Mouse (Mus musculus): ENCODE measurements around the gene Disc1. TPM values are rescaled to one million over a fixed set of nuclear protein-coding genes. Genes with fewer than 3 reads are reported as not detected.

The Disc1 gene
- total RNA-seq, 2 experiments from 2014 or later = 0.84 to 1.6 TPM

GRCm38 (mm10) chr8:125285966-125286681 lies 232.1 kb downstream of the Disc1 start:
- no peak for ATAC-seq (replicated peaks; ENCODE audit: low FRiP score, poor library complexity, severe bottlenecking)

DNA sequence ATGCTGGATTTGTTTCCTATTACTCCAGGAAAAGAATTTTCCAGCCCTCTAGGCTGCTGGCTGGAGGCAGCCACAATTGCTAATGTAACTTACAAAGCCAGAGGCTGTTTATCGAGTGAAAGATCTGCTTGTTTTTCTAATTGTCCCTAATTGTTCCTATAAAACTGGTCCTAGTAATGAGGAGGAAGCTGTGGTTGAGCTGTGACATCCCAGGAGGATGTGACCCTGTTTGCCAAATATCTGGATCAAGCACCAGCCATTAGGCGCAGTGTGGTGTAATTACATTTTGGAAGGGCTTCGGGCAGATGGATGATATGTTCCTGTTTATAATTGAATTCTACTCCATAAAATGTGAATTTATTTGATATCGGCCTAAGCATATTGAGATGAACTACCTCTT lies 233.3 kb downstream of the Disc1 start:
- ATAC-seq (replicated peaks; ENCODE audit: low FRiP score, poor library complexity, severe bottlenecking) = no peak

GRCm38 (mm10) chr8:125287841-125288341 lies 233.9 kb downstream of the Disc1 start:
- no peak for ATAC-seq (replicated peaks; ENCODE audit: low FRiP score, poor library complexity, severe bottlenecking)

- ATAC-seq (replicated peaks; ENCODE audit: low FRiP score, poor library complexity, severe bottlenecking) = no peak
Measured at GRCm38 (mm10) chr8:125291506-125291905, 237.5 kb downstream of the Disc1 start.

DNA sequence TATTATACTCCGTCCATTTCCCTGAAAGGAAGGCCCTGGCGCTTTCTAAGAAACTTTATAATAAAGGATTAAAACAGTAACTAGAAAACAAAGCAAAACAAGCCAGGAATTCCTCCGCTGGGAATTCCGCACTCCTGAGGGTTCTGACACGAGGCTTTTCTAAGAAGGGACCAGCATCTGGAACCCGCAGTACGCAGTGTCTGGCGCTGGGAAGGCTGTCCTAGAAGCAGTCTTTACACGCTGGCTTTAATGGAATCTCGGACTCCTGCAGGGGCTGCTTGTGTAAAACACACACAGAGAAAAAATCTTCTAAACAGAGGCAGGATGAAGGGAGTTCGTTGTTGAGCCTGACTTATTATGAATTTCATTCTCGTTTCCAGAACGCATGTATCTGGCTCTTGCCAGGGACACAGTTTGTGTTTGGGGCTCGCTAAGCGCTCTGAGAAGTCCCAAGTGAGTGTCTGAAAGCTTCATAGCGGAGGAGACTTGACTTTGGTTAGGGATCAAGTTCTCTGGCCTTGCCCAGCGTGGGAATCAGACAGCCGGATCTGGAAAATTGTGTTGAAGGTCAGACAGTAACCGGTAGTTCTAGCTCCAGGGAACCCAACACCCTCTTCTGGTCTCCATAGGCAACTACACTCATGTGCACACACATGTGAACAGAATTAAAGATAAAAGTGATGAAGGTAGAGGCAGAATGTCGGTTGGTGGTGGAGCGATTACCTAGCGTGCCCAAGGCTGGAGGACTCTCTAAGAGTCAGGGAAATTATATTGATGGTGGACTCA lies 238.1 kb downstream of the Disc1 start:
- no peak for ATAC-seq (replicated peaks; ENCODE audit: low FRiP score, poor library complexity, severe bottlenecking)

DNA sequence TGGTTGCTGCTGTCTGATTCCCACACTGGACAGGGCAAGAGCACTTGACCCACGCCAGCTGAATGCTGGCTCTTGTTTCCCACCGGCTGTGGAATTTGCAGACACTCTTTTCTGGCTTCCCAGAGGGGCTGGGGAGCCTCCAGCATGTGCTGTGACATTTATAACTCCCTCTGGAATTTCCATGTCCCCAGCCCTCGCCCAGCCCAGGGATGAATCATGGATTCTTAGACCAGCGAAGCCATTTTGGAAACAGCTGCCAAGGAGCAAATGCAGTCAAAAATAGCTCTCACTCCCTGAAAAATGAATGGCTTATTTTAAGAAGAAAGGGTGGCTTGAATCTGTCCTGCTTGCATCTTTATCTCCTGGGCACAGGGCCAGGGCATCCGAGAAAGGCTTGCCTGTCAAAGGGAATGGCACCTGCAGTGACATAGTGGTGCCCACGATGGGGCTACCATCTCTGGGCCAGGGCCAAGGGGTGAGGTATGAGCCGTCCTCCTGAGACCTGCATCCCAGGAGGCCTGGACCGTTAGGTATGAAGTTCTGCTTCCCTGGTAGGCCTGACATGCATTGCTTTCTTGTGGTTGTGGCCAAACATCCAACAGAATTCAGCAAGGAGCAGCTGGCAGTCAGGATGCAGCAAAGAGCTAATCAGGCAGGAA lies 239.1 kb downstream of the Disc1 start:
- no peak for ATAC-seq (replicated peaks; ENCODE audit: low FRiP score, poor library complexity, severe bottlenecking)

- no peak for ATAC-seq (replicated peaks; ENCODE audit: low FRiP score, poor library complexity, severe bottlenecking)
Measured at GRCm38 (mm10) chr8:125299248-125299647, 245.3 kb downstream of the Disc1 start.

GRCm38 (mm10) chr8:125301931-125302361 lies 248.0 kb downstream of the Disc1 start:
- no peak for ATAC-seq (replicated peaks; ENCODE audit: low FRiP score, poor library complexity, severe bottlenecking)

GRCm38 (mm10) chr8:125306665-125307064 lies 252.7 kb downstream of the Disc1 start:
- ATAC-seq (replicated peaks; ENCODE audit: low FRiP score, poor library complexity, severe bottlenecking) = no peak

GRCm38 (mm10) chr8:125309985-125310384 lies 256.0 kb downstream of the Disc1 start:
- no peak for ATAC-seq (replicated peaks; ENCODE audit: low FRiP score, poor library complexity, severe bottlenecking)

Other genes starting within 250 kb of the Disc1 start
- gene Gnpat, start 191.2 kb upstream of the Disc1 start, total RNA-seq (2015; ENCODE audit: low replicate concordance) = 35.2 and 40.4 TPM in 2 replicates
- gene Gnpat, start 191.2 kb upstream of the Disc1 start, total RNA-seq (2017; ENCODE audit: low replicate concordance) = 22.5 and 31.8 TPM in 2 replicates
- gene 2810004N23Rik, start 191.1 kb upstream of the Disc1 start, total RNA-seq (2015; ENCODE audit: low replicate concordance) = 4.0 and 5.4 TPM in 2 replicates
- 5.7 and 7.4 TPM in 2 replicates for gene 2810004N23Rik, start 191.1 kb upstream of the Disc1 start, total RNA-seq (2017; ENCODE audit: low replicate concordance)
- gene Exoc8, start 156.5 kb upstream of the Disc1 start, total RNA-seq (2015; ENCODE audit: low replicate concordance) = 1.8 and 7.1 TPM in 2 replicates
- gene Exoc8, start 156.5 kb upstream of the Disc1 start, total RNA-seq (2017; ENCODE audit: low replicate concordance) = 7.9 and 11.4 TPM in 2 replicates
- 15.9 and 17.7 TPM in 2 replicates for gene Sprtn, start 156.3 kb upstream of the Disc1 start, total RNA-seq (2015; ENCODE audit: low replicate concordance)
- 16.6 and 20.2 TPM in 2 replicates for gene Sprtn, start 156.3 kb upstream of the Disc1 start, total RNA-seq (2017; ENCODE audit: low replicate concordance)
- 2.5 and 5.4 TPM in 2 replicates for gene Egln1, start 104.9 kb upstream of the Disc1 start, total RNA-seq (2015; ENCODE audit: low replicate concordance)
- gene Egln1, start 104.9 kb upstream of the Disc1 start, total RNA-seq (2017; ENCODE audit: low replicate concordance) = 2.2 and 2.9 TPM in 2 replicates
- 8.0 and 13.3 TPM in 2 replicates for gene Tsnax, start 41.2 kb upstream of the Disc1 start, total RNA-seq (2015; ENCODE audit: low replicate concordance)
- gene Tsnax, start 41.2 kb upstream of the Disc1 start, total RNA-seq (2017; ENCODE audit: low replicate concordance) = 6.7 and 7.0 TPM in 2 replicates

Data from erythroid progenitor cell, adult 5-6 weeks (primary cell).